Mouse (Mus musculus): Measurements from ENCODE around the gene Ganab. TPM values are rescaled to one million over a fixed set of nuclear protein-coding genes. Genes with fewer than 3 reads are reported as not detected.

Gene Ganab
- polyA plus RNA-seq, 1 experiment from 2014 or later: 41.4 TPM

DNA sequence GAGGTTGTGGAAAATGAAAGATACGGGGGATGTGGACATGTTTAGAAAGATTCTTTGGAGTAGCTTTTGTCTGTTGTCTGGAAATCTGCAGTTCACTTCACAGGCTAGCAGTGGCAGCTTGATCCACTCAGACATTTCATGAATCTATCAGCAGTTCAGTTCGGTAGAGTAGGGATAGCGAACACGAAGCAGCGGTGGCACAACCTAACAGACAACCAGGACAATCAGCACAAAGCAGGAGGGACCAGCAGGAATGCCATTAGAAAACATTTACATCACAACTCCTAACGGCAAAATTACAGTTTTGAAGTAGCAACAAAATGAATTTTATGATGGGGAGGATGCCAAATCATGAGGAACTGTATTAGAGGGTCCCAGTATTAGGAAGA, 21.8 kb downstream of the Ganab start:
- Histone ChIP-seq H3K9me3 (ENCODE audit: low read length) (no peaks in the 10 kb centered on the region), H3K36me3 (ENCODE audit: insufficient read depth, low read length) (peaks cover 19% of the 10 kb centered on the region), H3K9ac (replicated peaks; ENCODE audit: low read depth) (no peak overlapping the region), H3K27ac (ENCODE audit: low read length) (peak overlapping the region; percentile 91), H3K4me1 (ENCODE audit: insufficient read depth, low read depth, low read length) (peaks cover 7% of the 10 kb centered on the region; the same call in 1 of the 2 replicates), H3K4me2 (replicated peaks; ENCODE audit: low read depth, low read length) (peak overlapping the region; percentile 66; the same call in 1 of the 2 replicates), H3K4me3 (ENCODE audit: low read depth, low read length) (no peak overlapping the region), H3K27me3 (replicated peaks; ENCODE audit: insufficient read depth, low read length) (no peaks in the 10 kb centered on the region)
- DNase-seq (ENCODE audit: low spot score): no peak
- TF ChIP-seq EP300 (IDR thresholded peaks at IDR 0.05) (no peak), CTCF (IDR thresholded peaks at IDR 0.05) (no peak)
- 76% methylated on average over 6 of the region's 6 CpGs for WGBS
- no peak for ATAC-seq

DNA sequence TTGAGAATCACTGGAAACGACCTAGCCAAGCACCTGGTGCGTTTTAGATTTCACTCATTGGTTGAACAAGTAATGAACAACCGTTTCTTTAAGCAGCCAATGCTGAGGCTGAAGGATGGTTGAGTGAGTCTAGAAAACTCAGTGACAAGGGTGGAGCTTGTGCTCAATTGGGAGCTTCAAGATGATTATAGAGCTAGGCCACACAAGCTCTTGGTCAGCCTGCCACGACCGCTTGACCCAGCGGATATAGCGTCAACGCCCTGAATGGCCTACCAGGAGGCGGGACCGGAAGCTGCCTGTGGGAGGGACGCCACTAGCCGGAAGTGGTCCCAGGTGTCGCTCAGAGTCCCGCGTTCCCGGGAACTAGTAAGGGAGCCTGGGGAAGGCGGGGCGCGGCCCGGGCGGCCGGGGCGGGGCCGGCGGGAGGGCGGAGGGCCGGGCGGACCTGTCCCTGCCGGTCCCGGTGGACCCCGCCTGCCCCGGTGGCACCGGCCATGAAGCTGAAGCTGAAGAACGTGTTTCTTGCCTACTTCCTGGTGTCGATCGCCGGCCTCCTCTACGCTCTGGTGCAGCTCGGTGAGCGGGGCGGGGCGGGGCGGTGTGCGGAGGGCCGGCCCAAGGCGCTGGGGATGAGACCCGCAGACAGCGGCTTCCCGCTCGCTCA, 22.3 kb downstream of the Ganab start, which contains the start of gene B3gat3:
B3gat3 (plus strand) TSS at position 302 of the 664 bp plus-strand sequence.
- DNase-seq (ENCODE audit: low spot score) (peak; percentile 97), ATAC-seq (peak; percentile 99)
- H3K9me3 ChIP-seq (ENCODE audit: low read length): no peaks in the 10 kb centered on the region
- peaks cover 7% of the 10 kb centered on the region; the same call in 1 of the 2 replicates for H3K4me1 ChIP-seq (ENCODE audit: insufficient read depth, low read depth, low read length)
- 4% methylated on average over 40 of the region's 50 CpGs for WGBS
- peak within 1 kb of the TSS; percentile 77 for H3K9ac ChIP-seq (replicated peaks; ENCODE audit: low read depth)
- H3K27ac ChIP-seq (ENCODE audit: low read length): peak within 1 kb of the TSS; percentile 91
- no peak for TF ChIP-seq EP300 (IDR thresholded peaks at IDR 0.05)
- no peak for TF ChIP-seq CTCF (IDR thresholded peaks at IDR 0.05)
- H3K36me3 ChIP-seq (ENCODE audit: insufficient read depth, low read length): peaks cover 14% of the 10 kb centered on the region; the same call in 1 of the 2 replicates
- peak within 1 kb of the TSS; percentile 74 for H3K4me3 ChIP-seq (ENCODE audit: low read depth, low read length)
- H3K4me2 ChIP-seq (replicated peaks; ENCODE audit: low read depth, low read length): peak within 1 kb of the TSS; percentile 66
- no peaks in the 10 kb centered on the region for H3K27me3 ChIP-seq (replicated peaks; ENCODE audit: insufficient read depth, low read length)

DNA sequence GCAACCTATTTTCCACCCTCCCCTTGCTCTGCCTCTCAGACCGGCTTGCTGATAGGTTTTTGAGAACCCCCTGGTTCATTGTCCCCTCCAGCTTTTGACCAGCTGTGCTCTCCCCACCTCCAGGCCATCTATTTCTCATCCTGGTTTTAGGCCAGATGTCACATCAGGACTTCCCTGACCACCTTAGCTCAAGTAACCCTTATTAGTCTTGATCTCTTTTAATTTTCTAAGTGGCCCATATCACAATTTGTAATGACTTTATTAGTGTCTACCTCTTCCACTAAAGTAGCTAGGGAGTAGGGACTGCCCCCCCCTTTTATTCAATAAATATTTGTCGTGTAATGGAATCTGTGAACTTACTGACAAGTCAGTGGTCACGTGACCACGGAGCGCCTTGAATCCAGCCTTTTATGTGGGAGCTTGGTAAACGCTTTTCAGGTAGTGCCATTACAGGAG, 23.0 kb downstream of the Ganab start:
- WGBS: under 1% methylated on average over 6 of the region's 6 CpGs
- TF ChIP-seq CTCF (IDR thresholded peaks at IDR 0.05) (no peak), EP300 (IDR thresholded peaks at IDR 0.05) (no peak)
- H3K27me3 ChIP-seq (replicated peaks; ENCODE audit: insufficient read depth, low read length): no peaks in the 10 kb centered on the region
- no peaks in the 10 kb centered on the region for H3K9me3 ChIP-seq (ENCODE audit: low read length)
- peaks cover 7% of the 10 kb centered on the region; the same call in 1 of the 2 replicates for H3K4me1 ChIP-seq (ENCODE audit: insufficient read depth, low read depth, low read length)
- ATAC-seq: no peak
- peak overlapping the region; percentile 66 for H3K4me2 ChIP-seq (replicated peaks; ENCODE audit: low read depth, low read length)
- DNase-seq (ENCODE audit: low spot score): peak; percentile 86
- peak overlapping the region; percentile 91 for H3K27ac ChIP-seq (ENCODE audit: low read length)
- H3K36me3 ChIP-seq (ENCODE audit: insufficient read depth, low read length): peaks cover 8% of the 10 kb centered on the region
- peak overlapping the region; percentile 74 for H3K4me3 ChIP-seq (ENCODE audit: low read depth, low read length)
- peak overlapping the region; percentile 77 for H3K9ac ChIP-seq (replicated peaks; ENCODE audit: low read depth)

DNA sequence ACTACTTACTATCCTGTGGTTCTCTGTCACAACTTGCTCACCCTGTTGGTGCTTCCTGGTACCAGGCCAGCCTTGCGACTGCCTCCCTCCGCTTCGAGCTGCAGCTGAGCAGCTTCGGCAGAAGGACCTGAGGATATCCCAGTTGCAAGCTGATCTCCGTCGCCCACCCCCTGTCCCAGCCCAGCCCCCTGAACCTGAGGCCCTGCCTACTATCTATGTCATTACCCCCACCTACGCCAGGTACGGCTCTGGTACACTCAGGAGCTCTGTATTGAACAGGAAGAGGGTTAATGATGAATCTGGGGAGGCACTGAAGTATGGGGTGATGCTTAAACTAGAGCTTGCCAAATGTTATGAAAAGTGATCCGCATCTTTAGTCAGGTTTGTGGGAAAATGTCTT, 23.9 kb downstream of the Ganab start:
- DNase-seq (ENCODE audit: low spot score) (no peak), ATAC-seq (no peak)
- Histone ChIP-seq H3K4me3 (ENCODE audit: low read depth, low read length) (no peak overlapping the region), H3K36me3 (ENCODE audit: insufficient read depth, low read length) (peaks cover 4% of the 10 kb centered on the region; the same call in 1 of the 2 replicates), H3K27ac (ENCODE audit: low read length) (no peak overlapping the region), H3K4me2 (replicated peaks; ENCODE audit: low read depth, low read length) (no peak overlapping the region; the same call in 1 of the 2 replicates), H3K9me3 (ENCODE audit: low read length) (no peaks in the 10 kb centered on the region), H3K9ac (replicated peaks; ENCODE audit: low read depth) (no peak overlapping the region), H3K4me1 (ENCODE audit: insufficient read depth, low read depth, low read length) (peaks cover 7% of the 10 kb centered on the region; the same call in 1 of the 2 replicates), H3K27me3 (replicated peaks; ENCODE audit: insufficient read depth, low read length) (no peaks in the 10 kb centered on the region)
- TF ChIP-seq CTCF (IDR thresholded peaks at IDR 0.05) (no peak), EP300 (IDR thresholded peaks at IDR 0.05) (no peak)
- WGBS: 71% methylated on average over 9 of the region's 9 CpGs

DNA sequence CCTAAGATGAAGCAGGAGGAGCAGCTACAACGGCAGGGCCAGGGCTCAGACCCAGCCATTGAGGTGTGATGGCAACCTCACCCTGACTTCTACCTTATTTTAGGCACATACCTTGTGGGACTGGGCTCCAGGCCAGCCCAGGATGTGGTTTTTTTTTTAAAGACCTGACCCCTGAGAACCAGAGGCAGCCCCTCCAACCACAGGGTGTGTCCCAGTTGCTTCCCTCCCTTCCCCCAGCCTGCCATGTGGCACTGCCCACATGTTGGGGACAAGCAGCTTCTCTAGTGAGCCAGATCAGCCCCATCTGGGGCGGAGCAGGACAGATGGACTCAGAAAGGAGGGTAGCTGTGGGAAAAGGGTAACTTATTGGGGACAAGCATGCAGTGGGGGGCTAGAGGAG, 28.9 kb downstream of the Ganab start:
- Histone ChIP-seq H3K4me3 (ENCODE audit: low read depth, low read length) (no peak overlapping the region), H3K4me1 (ENCODE audit: insufficient read depth, low read depth, low read length) (peaks cover 7% of the 10 kb centered on the region), H3K9ac (replicated peaks; ENCODE audit: low read depth) (no peak overlapping the region), H3K4me2 (replicated peaks; ENCODE audit: low read depth, low read length) (no peak overlapping the region), H3K27ac (ENCODE audit: low read length) (no peak overlapping the region), H3K9me3 (ENCODE audit: low read length) (no peaks in the 10 kb centered on the region), H3K27me3 (replicated peaks; ENCODE audit: insufficient read depth, low read length) (no peaks in the 10 kb centered on the region), H3K36me3 (ENCODE audit: insufficient read depth, low read length) (peaks cover 4% of the 10 kb centered on the region; the same call in 1 of the 2 replicates)
- ATAC-seq: no peak
- DNase-seq (ENCODE audit: low spot score): no peak
- TF ChIP-seq CTCF (IDR thresholded peaks at IDR 0.05): no peak
- TF ChIP-seq EP300 (IDR thresholded peaks at IDR 0.05): no peak
- 91% methylated on average over 2 of the region's 2 CpGs for WGBS

DNA sequence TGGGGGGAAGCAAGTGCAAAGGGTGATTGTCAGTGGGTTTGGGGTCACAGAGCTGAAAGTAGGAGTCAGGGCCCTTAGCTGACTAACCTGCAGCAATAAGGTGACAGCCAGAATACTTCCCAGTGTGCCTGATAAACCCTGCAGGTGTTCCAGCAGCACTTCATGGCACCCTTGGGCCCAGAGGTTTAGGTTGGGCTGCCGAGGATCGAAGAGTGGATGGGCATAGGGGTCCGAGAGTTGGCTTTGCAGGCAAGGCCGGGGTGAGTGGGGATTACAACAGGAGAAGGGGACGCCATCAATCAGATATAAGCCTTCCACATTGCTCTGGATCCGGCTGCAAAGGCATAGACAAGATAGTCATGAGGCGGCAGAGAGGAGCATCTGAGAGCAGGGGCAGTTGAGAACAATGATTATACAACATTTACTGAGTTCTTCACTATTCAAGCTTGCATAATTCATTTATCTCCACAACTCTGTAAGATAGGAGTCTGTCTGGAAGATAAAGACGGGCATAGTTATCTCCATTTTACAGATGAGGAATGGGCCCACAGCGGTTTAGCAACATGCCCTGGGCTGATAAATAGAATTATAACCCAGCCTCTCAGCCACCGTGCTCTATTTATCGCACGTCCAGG, 30.1 kb downstream of the Ganab start:
- Histone ChIP-seq H3K9me3 (ENCODE audit: low read length) (no peaks in the 10 kb centered on the region), H3K9ac (replicated peaks; ENCODE audit: low read depth) (no peak overlapping the region), H3K27ac (ENCODE audit: low read length) (no peak overlapping the region), H3K27me3 (replicated peaks; ENCODE audit: insufficient read depth, low read length) (no peaks in the 10 kb centered on the region), H3K4me1 (ENCODE audit: insufficient read depth, low read depth, low read length) (peaks cover 7% of the 10 kb centered on the region), H3K36me3 (ENCODE audit: insufficient read depth, low read length) (peaks cover 4% of the 10 kb centered on the region; the same call in 1 of the 2 replicates), H3K4me3 (ENCODE audit: low read depth, low read length) (no peak overlapping the region), H3K4me2 (replicated peaks; ENCODE audit: low read depth, low read length) (no peak overlapping the region)
- ATAC-seq (no peak), DNase-seq (ENCODE audit: low spot score) (no peak)
- WGBS: 85% methylated on average over 12 of the region's 12 CpGs
- TF ChIP-seq CTCF (IDR thresholded peaks at IDR 0.05): no peak
- TF ChIP-seq EP300 (IDR thresholded peaks at IDR 0.05): no peak

Measured in lung, postnatal 0 days (tissue).